Mouse (Mus musculus) kidney, embryonic 16.5 days (tissue): ENCODE measurements at regions not wholly inside any gene's neighbourhood (a gene's known extent, or its start where the extent isn't known, plus 50 kb on each side); places are given as distances from the start of the nearest gene placed in this dataset.

Source experiments
- ATAC-seq: fragments of 200-750 bp; cut with Nextera tagmentation; 2 replicates; pipeline ENCODE4 v1.8.0; 2017; ENCODE audit warnings: moderate TSS enrichment; ENCODE audit not compliant: low FRiP score, low TSS enrichment
- H3K27ac ChIP-seq: fragments of 300-500 bp; sonication (generic); 2 replicates; pipeline ENCODE4 v1.5.1; 2014; ENCODE audit warnings: low read length
- H3K27me3 ChIP-seq: fragments of 300-500 bp; sonication (generic); 2 replicates; pipeline ENCODE4 v1.6.1; 2014; ENCODE audit warnings: low read length, control low read depth, mixed read lengths; ENCODE audit not compliant: insufficient read depth
- H3K36me3 ChIP-seq: fragments of 300-500 bp; sonication (generic); 2 replicates; pipeline ENCODE4 v1.6.1; 2014; ENCODE audit warnings: low read length, control low read depth, mixed read lengths; ENCODE audit not compliant: insufficient read depth
- H3K4me1 ChIP-seq: fragments of 300-500 bp; sonication (generic); 2 replicates; pipeline ENCODE4 v1.6.1; 2014; ENCODE audit warnings: low read length, control low read depth, mixed read lengths; ENCODE audit not compliant: insufficient read depth
- H3K4me2 ChIP-seq: fragments of 300-500 bp; sonication (generic); replicated peaks from 2 replicates; pipeline ENCODE4 v1.6.1; 2014; ENCODE audit warnings: low read depth, low read length
- H3K4me3 ChIP-seq: fragments of 300-500 bp; sonication (generic); 2 replicates; pipeline ENCODE4 v1.5.1; 2014; ENCODE audit warnings: mild to moderate bottlenecking, low read length
- H3K9ac ChIP-seq: fragments of 300-500 bp; sonication (generic); replicated peaks from 2 replicates; pipeline ENCODE4 v1.6.1; 2014; ENCODE audit warnings: low read length
- H3K9me3 ChIP-seq: fragments of 300-500 bp; sonication (generic); 2 replicates; pipeline ENCODE4 v1.6.1; 2016; ENCODE audit warnings: low read length, control low read depth
- WGBS: fragments of 180-500 bp; shearing (Covaris S2); extraction: QIAGEN DNeasy Blood & Tissue Kit; methylation state at CpG from one replicate; pipeline ENCODE4 v1.1.7; 2014; 5-methylcytosine and 5-hydroxymethylcytosine counted together

DNA sequence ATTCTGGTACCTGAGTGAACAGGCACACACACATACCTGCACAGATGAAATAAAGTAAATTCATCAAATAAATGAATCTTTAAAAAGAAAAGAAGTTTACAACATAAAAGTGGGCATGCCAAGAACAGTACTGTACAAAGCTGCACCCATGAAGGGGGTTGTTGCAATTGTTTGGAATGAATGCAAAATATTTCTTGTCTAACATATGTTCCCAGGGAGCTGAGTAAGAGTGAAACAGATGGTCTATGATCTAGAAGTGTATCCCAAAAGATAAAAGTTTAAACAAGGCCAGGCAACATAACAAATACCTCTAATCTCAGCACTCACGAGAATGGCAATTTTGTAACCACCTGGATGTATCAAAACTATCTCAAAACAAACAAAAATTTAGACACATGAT is 1685.5 kb upstream of the Dsel start:
- H3K27me3 ChIP-seq, result no peaks in the 10 kb centered on the region
- 76% methylated on average over 1 of the region's 1 CpGs for WGBS
- ATAC-seq, result no peak
- no peaks in the 10 kb centered on the region for H3K36me3 ChIP-seq
- H3K4me2 ChIP-seq, result no peak overlapping the region
- no peaks in the 10 kb centered on the region for H3K9me3 ChIP-seq
- no peak overlapping the region for H3K4me3 ChIP-seq
- no peak overlapping the region for H3K27ac ChIP-seq
- no peak overlapping the region for H3K9ac ChIP-seq
- no peaks in the 10 kb centered on the region for H3K4me1 ChIP-seq

DNA sequence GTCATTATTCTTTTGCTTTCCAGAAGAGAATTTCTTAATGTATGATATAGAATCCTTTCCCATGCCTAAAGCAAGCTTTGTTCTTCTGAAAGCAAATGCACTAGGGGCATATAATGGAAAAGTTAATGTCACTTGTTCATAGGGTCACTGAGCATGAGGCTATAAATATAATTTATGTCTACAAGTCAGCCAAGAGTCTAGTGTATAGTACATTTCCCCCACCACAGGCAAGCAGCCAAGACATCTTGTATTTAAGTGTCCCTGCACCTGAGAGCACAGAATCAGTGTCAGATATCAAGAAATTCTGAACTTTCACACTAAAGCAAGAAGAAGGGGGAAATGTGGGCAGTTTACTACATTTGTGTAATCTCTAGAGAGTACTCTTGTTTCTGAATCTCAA is 1675.3 kb upstream of the Dsel start:
- Histone ChIP-seq H3K27ac (no peak overlapping the region), H3K36me3 (no peaks in the 10 kb centered on the region), H3K4me3 (no peak overlapping the region), H3K9me3 (no peaks in the 10 kb centered on the region), H3K4me2 (no peak overlapping the region), H3K27me3 (no peaks in the 10 kb centered on the region), H3K4me1 (no peaks in the 10 kb centered on the region), H3K9ac (no peak overlapping the region)
- peak; percentile 87 for ATAC-seq

- H3K9me3 ChIP-seq, result no peaks in the 10 kb centered on the region
- no peaks in the 10 kb centered on the region for H3K36me3 ChIP-seq
- 88% methylated on average over 3 of the region's 3 CpGs for WGBS
Observed at GRCm38 (mm10) chr1:113530553-113530952, 1665.8 kb upstream of the Dsel start.

GRCm38 (mm10) chr1:113495987-113496386 is 1631.3 kb upstream of the Dsel start:
- 54% methylated on average over 2 of the region's 2 CpGs for WGBS
- no peak overlapping the region for H3K27ac ChIP-seq
- no peak for ATAC-seq
- no peak overlapping the region for H3K9ac ChIP-seq
- no peaks in the 10 kb centered on the region for H3K36me3 ChIP-seq
- H3K27me3 ChIP-seq, result no peaks in the 10 kb centered on the region
- H3K9me3 ChIP-seq, result peaks cover under 1% of the 10 kb centered on the region; the same call in 1 of the 2 replicates
- no peak overlapping the region for H3K4me3 ChIP-seq
- H3K4me1 ChIP-seq, result no peaks in the 10 kb centered on the region
- H3K4me2 ChIP-seq, result no peak overlapping the region

More at GRCm38 (mm10) chr1:113530553-113530952, 1665.8 kb upstream of the Dsel start:
- no peak overlapping the region for H3K27ac ChIP-seq
- H3K4me2 ChIP-seq, result no peak overlapping the region
- H3K4me1 ChIP-seq, result no peaks in the 10 kb centered on the region
- no peak overlapping the region for H3K9ac ChIP-seq
- H3K27me3 ChIP-seq, result no peaks in the 10 kb centered on the region
- no peak overlapping the region for H3K4me3 ChIP-seq
- no peak for ATAC-seq

DNA sequence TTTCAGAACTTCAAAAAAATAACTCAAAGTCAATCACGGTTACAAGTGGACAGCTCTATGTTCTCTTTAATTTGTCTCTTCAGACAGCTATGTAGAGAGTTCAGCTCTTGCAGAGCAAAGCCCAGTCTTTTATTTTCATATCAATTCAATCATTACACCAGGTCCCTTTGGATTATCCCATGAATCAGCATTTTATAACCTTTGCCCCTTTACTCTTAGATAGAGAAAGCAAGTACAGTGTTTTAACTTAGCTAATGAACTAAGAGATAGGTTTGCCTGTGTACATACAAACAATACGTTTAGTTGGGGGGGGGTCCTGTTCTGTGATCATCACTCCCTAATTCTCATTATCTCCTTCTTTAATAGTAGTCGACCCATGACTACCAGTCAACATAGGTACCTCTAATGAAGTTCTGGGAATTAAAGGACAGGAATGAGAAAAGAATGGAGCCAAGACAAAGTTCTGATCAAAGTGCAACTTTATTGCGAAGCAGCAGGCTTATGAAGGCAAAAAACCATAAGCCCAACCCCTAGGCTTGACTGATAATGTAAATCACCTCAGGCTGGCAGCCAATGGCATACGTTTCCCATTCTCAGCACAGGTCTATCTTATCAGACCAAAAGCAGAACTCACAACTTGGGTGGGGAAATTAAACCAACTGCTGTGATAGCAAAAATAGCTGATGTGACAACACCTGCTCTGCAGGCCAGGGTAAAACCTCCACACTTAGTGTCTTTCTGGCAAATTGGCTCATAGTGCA is 1625.7 kb upstream of the Dsel start:
- Histone ChIP-seq H3K27ac (no peak overlapping the region), H3K9ac (no peak overlapping the region), H3K4me1 (no peaks in the 10 kb centered on the region), H3K4me3 (no peak overlapping the region), H3K27me3 (no peaks in the 10 kb centered on the region), H3K4me2 (no peak overlapping the region), H3K9me3 (no peaks in the 10 kb centered on the region), H3K36me3 (no peaks in the 10 kb centered on the region)
- 82% methylated on average over 5 of the region's 5 CpGs for WGBS
- ATAC-seq, result no peak

DNA sequence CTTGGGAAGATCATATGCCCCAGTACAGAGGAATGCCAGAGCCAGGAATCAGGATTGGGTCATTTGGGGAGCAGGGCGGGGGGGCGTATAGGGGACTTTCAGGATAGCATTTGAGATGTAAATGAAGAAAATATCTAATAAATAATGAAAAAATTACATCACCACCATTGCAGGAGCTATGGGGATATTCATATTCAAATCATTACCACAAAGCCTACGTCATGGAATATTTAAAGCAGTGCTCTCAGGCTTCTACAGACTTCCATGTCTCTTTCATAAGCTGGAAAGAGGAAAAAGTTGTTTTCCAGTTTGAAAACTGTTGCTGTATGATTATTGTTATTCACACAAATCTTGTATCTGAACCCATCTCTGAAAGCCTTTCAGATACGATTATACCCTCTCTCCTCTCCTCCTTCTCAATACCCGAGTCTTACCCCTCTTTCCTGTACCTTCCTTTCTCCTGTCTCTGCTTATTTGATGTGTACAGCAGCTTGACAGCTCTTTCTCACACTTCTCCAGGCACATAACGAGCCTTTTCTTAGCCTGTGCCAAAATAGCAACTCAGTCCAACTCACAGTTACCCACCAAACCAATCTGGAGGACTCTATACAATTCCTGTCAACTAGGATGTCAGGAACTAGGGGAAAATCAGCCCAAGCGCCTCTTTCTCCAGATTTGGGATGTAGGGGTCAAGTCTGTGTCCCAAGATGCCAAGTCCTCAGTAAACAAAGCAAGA is 1592.0 kb upstream of the Dsel start:
- H3K36me3 ChIP-seq, result no peaks in the 10 kb centered on the region
- no peak overlapping the region for H3K27ac ChIP-seq
- H3K4me2 ChIP-seq, result no peak overlapping the region
- no peak overlapping the region for H3K4me3 ChIP-seq
- ATAC-seq, result no peak
- H3K27me3 ChIP-seq, result no peaks in the 10 kb centered on the region
- no peaks in the 10 kb centered on the region for H3K9me3 ChIP-seq
- H3K4me1 ChIP-seq, result no peaks in the 10 kb centered on the region
- H3K9ac ChIP-seq, result no peak overlapping the region
- WGBS, result 81% methylated on average over 7 of the region's 7 CpGs

DNA sequence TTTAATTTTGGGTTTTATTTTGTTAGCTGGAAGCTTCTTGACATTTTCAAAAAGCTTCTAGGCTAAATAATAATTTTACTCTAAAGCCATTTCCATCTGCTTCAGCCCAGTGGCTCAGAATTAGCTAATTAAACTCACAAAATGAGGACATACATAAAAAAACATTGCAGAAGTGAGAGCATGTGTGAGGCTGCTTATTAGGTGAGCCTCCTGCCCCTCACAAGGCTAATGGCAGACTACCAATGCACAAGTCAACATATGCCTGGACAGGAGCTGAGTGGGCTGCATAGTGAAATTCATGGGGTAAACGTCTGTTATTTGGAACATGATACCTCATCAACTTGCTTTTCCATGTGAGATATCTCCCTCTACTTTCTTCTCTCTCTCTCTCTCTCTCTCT is 1569.0 kb upstream of the Dsel start:
- H3K9ac ChIP-seq, result no peak overlapping the region
- H3K36me3 ChIP-seq, result no peaks in the 10 kb centered on the region
- no peak overlapping the region for H3K4me3 ChIP-seq
- WGBS, result 41% methylated on average over 1 of the region's 1 CpGs
- H3K9me3 ChIP-seq, result no peaks in the 10 kb centered on the region
- ATAC-seq, result no peak
- no peaks in the 10 kb centered on the region for H3K4me1 ChIP-seq
- no peaks in the 10 kb centered on the region for H3K27me3 ChIP-seq
- no peak overlapping the region for H3K27ac ChIP-seq
- H3K4me2 ChIP-seq, result no peak overlapping the region

DNA sequence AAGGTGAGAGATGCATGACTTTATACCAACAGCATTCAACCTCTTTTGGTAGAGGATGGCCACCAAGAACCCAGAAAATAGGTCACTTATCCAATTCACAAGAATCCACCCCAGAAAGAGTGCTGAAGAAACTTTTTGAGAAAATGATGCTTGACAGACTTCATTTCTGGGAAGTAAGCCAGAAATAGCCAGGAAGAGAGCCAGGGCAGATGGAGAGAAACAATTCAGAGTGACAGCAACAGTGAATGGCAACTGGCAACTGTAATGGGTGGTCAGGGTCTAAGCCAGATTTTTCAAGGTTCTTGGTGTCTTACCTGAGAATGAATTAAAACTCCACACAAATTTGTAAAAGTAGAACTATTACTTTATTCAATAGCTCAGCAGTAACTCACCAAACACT is 1566.5 kb upstream of the Dsel start:
- no peak for ATAC-seq
- no peaks in the 10 kb centered on the region for H3K9me3 ChIP-seq
- H3K4me3 ChIP-seq, result no peak overlapping the region
- H3K4me2 ChIP-seq, result no peak overlapping the region
- H3K27me3 ChIP-seq, result no peaks in the 10 kb centered on the region
- no peaks in the 10 kb centered on the region for H3K4me1 ChIP-seq
- no peak overlapping the region for H3K9ac ChIP-seq
- H3K27ac ChIP-seq, result no peak overlapping the region
- H3K36me3 ChIP-seq, result no peaks in the 10 kb centered on the region

DNA sequence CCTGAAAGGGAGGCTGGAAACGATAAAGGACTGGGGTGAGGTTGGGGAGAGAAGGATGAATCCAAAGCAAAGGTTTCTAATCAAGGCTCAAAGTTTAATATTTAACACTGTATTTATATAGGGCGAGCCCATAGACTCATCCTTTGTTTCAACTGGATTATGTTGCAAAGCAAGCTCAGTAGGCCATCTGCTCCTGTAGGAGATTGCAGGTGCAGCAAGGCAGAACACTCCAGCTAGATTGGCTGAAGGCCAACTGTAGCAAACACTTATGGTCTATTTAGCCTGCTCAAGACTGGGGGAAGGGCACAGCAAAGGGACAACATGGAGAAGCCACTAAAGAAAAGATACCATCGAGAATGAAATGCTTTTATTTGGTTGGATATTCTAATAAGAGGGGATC is 1548.1 kb upstream of the Dsel start:
- Histone ChIP-seq H3K27ac (no peak overlapping the region), H3K4me2 (no peak overlapping the region), H3K27me3 (no peaks in the 10 kb centered on the region), H3K4me3 (no peak overlapping the region), H3K9me3 (no peaks in the 10 kb centered on the region), H3K4me1 (no peaks in the 10 kb centered on the region), H3K9ac (no peak overlapping the region), H3K36me3 (no peaks in the 10 kb centered on the region)
- 0 out of 2 replicates have a peak, but pooled peaks have one; percentile 67 for ATAC-seq
- WGBS, result 73% methylated on average over 3 of the region's 3 CpGs

GRCm38 (mm10) chr1:113395267-113395824 is 1530.6 kb upstream of the Dsel start:
- 83% methylated on average over 6 of the region's 6 CpGs for WGBS
- H3K9ac ChIP-seq, result no peak overlapping the region
- ATAC-seq, result no peak

More at GRCm38 (mm10) chr1:113395267-113395824, 1530.6 kb upstream of the Dsel start:
- Histone ChIP-seq H3K36me3 (no peaks in the 10 kb centered on the region), H3K9me3 (no peaks in the 10 kb centered on the region), H3K4me1 (no peaks in the 10 kb centered on the region), H3K27ac (no peak overlapping the region), H3K4me2 (no peak overlapping the region), H3K4me3 (no peak overlapping the region), H3K27me3 (no peaks in the 10 kb centered on the region)
